Mouse (Mus musculus) granulocyte monocyte progenitor cell, adult 5-6 weeks (primary cell): Measurements from ENCODE around the gene Iqub. TPM values are rescaled to one million over a fixed set of nuclear protein-coding genes. Genes with fewer than 3 reads are reported as not detected.

Source experiments
- ATAC-seq: replicated peaks from 2 replicates; pipeline ENCODE4 v1.8.0; 2016; ENCODE audit warnings: mild to moderate bottlenecking, moderate TSS enrichment, inconsistent platforms; ENCODE audit not compliant: poor library complexity, severe bottlenecking
- total RNA-seq, 2 experiments: library from RNA; stranded (forward) in 1 of 2; stranded (reverse) in 1 of 2; fragments of 200-712, 200-1000 nt in 1 of 2; fragments of >200 nt in 1 of 2; fragmentation: Nextera tagmentation in 1 of 2; gene quantifications; 2 replicates each; pipeline ENCODE4 v1.2.3; 2014 to 2017

Iqub gene
- total RNA-seq (2014; fragmentation: Nextera tagmentation) (not detected in 2 replicates), total RNA-seq (2017) (not detected in 2 replicates)

DNA sequence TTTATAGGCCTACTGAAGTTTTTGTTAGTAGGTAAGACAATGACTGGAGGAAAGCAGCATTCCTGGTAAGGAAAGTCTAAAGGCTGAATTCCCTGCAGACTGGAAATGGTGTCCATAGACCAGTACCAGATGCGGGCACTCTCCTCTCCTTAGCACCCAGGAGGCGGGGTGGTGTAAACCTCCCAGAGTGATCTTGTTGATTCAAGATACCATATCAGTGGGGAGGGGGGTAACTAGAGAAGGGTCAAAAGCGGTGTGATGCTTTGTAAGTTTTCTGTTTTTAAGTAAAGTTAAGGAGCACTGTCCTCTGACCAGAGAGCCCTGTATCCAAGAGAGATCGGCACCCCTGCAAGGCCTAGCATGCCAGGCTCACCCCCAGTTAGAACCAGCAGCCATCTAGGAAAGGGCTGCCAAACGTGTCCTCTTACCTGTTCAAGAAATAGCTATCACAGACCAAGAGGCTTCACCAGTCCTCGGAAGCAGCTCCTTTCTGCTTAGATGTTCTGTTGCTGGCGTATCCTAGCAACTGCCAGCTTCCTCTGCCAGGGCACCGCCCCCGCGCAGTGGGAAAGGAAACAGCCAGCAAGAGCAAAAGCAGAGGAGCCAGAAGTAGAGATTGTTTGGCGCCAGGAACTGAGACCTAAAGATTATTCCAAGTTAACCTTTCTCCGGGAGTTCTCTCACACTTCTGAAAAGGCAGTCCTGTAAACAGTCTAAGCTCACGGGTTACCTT lies at the start of gene Iqub:
TSS of gene Iqub (minus strand) at position 516 of the 733 bp plus-strand sequence.
- ATAC-seq, result peak; percentile 84

DNA sequence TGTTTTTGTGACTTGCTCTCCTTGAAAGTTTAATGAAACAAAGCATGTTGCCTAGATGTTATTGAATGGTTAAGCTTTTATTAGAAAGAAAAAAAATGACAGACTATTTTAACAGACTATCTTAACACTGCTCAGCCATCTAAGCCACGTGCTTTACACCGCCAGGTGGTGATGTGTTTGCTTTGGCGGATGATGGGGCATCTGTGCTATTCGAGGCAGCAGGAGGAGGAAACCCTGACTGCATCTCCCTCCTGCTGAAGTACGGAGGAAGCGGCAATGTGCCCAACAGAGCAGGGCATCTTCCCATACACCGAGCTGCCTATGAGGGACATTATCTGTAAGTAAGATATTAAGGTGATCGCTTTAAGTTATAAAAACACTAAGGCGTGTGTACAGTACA lies 49.2 kb upstream of the Iqub start:
- no peak for ATAC-seq

DNA sequence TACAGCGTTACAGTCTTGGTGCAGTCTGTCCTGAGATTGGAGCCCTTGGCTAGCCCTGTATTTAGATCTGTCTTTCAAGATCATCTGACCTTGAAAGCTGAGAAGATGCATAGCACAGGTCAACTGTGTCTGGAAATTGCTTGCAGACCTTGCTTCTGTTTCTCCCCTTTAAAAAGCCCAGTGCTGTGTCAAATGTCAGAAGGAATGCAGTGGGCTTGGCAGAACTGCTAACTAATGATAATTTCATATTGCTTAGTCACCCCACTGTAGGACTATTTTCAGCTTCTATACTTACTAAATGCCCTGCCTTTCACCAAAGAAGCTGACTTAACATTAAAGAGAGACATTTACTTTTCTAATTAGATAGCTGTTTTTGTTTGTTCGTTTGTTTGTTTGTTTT lies 40.6 kb upstream of the Iqub start:
- no peak for ATAC-seq

DNA sequence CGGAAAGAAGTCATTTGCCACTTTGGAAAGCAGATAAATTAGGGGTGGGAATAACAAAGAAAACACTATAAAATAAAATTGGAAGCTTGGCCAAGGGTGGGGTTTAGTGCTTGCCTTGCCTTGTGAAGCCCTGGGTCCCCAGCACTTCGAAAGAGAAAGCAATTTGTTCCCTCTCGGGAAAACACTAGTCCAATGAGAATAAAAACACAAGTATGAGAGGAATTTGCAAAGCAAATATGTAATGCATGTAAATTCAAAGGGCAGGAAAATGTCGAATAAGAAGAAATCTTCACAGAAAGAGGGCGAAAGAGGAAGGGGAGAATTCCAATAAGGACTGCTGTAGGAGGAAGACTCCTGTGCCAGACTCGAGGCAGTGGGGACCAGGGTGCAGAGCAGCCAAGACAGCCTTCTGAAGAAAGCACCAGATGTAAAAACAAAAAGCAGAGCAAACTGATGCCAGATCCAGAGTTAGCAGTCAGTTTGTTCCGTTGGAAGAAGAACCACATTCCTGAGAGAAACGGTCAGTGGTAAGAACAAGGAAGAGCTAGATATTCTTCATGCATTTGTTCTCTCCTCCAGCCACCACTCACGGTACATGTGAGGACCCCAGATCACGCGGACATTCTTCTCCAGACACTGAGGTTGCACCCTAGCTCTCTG lies 39.7 kb upstream of the Iqub start:
- no peak for ATAC-seq

DNA sequence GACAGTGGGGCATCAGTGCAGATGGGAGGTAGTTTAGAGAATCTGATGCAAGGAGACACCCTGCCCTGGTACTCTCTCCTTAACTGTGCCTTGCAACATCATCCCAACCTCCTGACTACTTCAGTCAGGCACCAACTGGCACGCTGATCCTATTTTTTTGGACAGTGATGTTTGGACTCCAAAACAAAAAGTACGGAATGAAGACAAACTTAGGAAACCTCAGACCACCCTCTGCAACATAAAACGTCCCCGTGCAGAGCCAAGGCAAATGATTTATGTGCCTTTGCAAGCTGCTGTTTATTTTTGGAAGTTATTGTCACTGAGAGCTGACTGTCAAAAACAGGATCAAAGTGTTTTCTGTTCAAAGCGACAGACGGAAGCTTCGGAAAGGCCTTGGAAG lies 37.2 kb upstream of the Iqub start:
- ATAC-seq, result no peak

DNA sequence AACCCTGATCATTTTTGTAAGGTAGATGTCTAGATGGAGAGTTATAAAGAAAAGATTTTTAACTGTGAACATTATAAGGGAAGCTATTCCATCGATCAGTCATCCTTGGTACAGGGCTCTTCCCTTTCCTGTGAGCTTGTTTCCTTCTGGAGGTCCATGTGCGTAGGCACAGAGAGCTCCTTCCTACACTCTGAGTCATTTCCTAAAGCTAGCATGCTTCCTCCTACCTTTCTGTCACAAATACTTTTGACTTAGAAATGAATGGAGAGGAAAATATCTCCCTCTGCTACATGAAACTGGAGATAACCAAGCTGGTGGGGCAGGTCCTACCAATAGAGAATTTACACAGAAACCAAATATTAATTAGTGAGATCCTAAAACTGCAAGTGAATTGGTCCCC lies 34.9 kb upstream of the Iqub start:
- no peak for ATAC-seq

DNA sequence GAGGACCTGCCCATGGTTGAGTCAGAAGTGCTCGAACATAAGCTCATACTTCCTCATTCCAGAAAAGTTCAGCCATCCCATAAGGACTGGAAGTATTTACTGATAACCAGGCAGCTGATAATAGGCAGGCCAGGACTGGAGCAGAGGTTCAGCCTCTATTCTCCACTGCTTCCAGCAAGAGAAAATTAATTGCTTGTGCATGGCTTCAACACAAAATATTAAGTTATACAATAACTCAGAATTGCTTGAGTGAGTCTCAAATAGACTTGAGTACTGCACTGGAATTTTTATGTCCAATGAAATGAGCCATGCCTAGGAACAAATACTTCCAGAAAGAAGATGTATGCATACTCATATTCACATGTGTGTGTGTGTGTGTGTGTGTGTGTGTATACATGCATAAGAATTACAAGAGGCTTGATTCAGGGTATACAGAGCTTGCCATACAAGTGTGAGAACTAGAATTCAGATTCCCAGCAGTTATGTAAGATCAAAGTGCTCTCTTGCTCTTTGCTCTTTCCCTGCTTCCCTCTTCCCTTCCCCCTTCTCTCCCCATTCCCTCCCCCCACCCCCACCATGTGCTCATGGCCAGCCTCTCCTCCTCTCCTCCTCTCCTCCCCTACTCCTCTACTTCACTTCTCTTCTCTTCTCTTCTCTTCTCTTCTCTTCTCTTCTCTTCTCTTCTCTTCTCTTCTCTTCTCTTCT lies 32.0 kb upstream of the Iqub start:
- no peak for ATAC-seq

DNA sequence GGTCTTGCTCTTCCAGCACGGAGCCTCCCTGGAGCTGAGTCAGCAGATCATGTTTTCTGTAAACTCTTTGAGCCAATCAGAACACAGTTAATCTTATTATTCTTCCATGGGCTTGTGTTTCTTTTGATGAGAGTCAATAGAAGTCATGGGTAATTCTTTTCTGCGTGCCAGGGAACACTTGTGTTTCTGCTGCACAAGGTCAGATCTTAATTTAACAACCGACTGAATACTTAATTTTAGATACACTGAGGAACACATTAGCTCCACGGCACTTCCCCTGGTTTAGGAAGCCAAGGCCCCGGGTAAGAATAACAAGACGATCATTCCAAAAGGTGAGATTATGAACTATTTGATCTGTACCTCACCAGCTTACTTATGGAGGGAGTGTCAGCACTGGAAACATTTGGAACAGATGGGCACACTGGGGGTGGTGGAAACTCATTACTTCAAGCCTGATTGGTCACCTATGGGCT lies 28.3 kb upstream of the Iqub start:
- ATAC-seq, result no peak

DNA sequence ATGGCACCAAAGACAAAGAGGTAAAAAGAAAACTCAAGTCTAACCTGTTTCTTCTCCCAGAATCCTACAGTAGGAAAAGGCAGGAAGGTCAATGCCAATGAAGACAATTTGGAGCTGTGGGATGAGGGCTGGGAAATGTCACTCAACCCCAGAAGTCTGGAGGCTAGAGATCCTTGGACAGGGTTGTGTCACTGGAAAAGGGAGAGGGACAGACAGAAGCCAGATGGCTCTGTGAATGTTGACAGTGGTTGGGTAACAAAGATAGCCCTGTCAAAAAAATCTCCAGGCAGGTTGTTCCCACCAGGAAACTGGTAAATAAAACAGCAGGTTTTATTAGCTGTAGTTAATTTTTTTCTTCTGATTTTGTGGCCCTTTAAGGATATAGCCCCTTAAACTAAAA lies 27.5 kb upstream of the Iqub start:
- no peak for ATAC-seq

DNA sequence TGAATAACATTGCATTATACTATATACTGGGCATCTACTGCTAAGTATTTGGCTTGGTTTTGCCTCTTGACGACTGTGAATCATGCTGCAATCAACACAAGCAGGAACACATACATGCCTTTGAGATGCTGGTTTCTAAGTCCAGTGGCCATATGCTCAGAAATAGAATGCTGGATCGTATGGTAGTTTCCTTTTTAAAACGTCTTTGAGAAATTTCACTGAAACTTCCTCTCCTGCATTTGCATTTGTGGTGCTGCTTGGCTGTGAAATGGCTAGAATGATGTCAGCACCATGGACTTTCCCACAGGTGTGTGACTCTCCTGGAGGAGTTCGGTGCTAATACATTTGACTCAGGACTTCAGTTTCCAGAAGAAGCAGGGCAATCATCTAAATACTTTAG lies 25.2 kb upstream of the Iqub start:
- no peak for ATAC-seq

DNA sequence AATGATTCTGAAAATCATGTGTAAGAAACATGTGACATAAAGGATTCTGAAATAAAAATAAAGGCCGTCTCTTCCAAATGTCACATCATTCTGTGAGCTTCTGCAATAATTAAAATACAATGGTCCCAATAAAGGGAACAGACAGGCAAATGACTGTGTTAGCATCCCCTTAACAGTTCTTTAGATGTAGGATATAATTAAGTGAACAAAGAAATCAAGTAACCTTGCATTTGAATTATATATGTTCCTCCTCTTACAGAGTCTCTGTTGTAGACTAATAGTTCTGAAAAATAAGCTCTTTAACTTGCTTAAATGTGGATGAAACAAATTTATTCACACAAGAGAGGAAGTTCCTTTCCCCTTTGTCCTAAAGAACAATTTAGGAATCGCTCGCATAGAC lies 23.6 kb upstream of the Iqub start:
- no peak for ATAC-seq

DNA sequence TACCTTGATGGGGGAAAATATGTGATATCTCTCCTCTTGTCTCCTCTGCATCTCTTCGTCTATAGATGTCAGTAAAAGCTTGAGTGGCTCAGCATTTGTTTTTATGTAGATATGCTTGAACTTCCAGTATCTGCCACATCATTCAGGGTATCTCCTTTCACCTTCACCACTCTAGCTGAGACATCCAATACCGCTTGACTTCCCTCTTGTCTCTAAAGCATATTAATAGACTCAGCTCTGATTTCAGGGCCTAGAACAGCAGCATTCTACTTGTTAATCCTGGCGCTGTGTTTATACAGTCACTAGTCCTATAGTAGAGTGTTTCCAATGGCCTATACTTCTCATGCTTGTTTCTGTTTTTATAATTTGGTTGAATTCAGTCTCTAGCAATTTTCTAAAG lies 17.9 kb upstream of the Iqub start:
- ATAC-seq, result no peak

DNA sequence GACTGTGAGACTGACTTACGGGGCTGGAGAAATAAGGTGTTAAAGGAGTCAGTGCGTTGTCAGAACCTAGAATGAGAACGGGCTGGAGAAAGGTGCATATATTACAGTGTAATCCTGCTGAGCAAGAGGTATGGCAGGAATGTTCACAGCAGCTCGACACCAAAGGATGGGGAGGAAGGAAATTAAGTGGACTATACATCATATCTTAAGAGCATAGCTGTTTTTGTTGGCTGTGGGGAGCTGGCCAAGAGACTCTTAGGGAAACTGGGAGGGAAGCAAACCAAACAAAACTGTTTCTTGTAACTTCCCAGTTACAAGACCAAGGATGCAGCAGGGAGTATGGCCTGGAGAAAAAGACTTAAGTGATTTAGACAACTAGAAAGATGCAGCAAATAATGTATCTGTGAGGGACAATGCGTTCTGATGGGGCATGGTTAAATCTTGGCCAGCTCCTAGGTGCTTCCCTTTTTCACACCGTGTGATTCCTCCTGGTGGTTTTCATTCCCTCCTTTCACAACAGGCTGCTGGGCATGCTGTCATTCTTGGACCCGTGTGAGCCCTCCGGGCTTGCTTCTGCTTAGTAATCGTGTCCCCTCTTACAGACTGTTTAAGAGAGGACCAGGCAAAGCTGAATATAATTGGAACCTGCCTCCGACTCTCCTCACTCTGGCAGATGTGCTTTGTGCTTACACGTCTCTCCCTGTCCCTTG lies 16.0 kb upstream of the Iqub start:
- peak; percentile 55 for ATAC-seq

DNA sequence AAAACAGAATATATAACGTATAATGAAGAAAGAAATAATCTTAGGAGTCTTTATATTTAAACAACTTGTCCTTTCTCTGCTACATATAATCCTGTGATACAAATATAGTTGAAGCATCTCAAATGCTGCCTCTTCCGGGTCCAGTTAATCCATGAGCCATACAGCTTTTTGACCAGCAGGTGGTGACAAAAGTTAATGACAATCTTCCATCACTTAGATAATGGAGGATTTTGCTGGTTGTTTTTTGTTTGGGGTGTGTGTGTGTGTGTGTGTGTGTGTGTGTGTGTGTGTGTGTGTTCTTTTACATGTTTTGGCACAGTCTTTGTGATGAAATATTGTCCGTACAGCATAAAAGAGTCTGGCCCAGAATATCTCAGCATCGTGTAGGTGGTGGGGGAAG lies 15.3 kb upstream of the Iqub start:
- ATAC-seq, result peak; percentile 51

DNA sequence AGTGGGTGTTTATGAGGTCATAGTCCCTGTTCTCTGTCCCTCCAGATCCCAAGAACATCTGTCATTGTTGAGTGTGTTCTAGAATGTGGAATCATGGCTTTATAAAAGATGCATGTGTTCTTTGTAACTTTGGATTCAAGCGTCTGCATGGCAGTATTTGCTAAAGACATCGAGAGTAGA lies 13.1 kb upstream of the Iqub start, which contains the start of gene Asb15:
TSS of gene Asb15 (plus strand) at position 81 of the 180 bp plus-strand sequence.
- ATAC-seq, result no peak

DNA sequence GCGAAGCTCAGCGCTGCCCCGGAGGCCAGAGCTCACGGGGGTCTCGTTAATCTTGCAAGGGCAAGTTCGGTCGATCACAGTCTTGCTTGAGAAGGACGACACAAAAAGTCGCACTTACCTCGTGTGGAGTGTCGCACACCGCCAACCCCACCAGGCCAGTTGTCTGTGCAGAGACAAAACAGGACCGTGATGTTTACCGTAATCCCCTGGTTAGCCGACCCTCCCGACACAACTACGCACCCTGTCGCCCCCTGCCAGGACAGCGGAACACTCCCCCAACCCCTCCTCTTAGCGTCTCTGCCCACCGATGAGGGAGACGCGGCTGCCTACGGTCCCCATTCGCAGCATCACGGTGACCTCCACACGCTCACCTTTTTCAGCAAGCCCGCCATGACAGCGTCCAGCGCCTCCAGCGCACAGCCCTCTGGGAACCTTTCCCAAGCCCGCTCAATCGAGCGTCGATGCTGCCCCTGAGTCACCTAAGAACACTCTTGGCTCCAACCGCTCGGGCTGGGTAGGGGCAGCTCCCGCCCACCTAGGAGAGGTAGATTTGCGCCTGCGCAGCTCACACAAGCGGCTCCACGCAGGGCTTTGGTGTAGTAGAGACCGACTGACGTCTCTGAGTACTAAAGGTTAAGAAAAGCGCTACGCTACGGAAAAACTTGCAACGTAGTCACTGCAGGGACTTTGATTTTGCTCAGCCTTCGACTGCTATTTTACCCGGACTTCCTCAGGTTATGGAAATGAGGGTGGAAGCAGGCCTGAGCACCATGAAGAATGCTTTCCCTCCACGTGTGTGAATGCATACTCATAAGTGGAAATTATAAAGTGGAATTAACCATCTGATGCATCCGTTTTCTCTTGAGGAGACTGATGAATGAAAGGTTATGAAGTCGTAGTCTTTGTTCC lies 12.5 kb upstream of the Iqub start, which contains the start of gene Ndufa5:
TSS of gene Ndufa5 (minus strand) at position 859 of the 909 bp plus-strand sequence.
- ATAC-seq, result peak; percentile 93

DNA sequence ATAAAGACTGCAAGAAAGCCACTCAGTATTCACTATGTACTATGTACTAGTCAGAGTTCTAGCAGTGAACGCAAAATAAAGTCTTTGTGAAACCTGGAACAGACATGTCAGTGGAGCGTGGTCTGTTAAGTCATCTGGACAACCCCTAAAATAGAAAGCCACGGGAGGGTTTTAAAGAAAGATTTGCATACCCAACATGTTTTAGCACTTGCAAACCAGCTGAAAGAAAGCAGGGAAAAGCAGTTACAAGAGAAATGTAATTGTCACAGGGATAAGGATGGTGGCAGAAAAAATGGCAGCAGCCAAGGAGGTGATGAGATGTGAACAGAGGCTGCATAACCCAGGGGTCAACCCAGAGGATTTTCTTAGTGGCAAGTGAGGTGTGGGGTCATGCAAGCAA lies 10.8 kb upstream of the Iqub start:
- ATAC-seq, result no peak

DNA sequence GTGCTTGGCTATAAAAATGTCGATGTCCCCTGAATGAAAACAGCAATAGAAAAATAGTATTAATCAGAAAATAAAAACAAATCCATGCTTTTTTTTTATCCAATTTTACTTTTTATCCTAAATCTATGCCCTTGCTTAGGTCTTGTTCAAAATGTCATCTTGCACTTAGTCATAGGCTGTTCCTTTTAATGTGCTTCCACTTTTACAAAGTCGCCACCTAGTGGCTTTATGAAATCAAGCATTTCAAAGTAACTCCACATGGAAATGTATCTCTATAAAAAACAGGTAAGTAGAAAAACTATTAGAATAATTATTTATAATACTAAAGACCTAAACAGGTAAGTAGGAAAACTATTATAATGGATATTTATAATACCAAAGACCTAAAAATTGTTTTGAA lies 1.3 kb upstream of the Iqub start:
- ATAC-seq, result peak; percentile 65

DNA sequence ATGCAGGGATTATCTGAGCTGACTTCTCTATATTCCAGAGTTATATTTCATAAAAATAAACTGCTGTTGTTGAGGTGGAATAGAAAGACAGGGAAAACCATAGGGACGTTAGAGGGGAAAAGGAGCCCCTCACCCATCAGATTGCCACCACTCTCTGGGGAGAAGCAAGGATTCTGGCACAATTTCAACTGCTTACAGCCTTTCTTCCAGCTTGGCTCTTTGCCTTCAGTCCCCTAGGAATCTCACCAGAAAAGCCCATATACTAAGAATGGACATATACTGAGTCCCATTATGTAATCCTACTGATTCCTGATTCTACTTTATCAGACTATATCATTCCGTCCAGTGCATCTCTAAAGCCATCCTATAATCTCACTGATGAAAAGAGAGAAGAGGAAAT lies 10.7 kb downstream of the Iqub start:
- no peak for ATAC-seq

DNA sequence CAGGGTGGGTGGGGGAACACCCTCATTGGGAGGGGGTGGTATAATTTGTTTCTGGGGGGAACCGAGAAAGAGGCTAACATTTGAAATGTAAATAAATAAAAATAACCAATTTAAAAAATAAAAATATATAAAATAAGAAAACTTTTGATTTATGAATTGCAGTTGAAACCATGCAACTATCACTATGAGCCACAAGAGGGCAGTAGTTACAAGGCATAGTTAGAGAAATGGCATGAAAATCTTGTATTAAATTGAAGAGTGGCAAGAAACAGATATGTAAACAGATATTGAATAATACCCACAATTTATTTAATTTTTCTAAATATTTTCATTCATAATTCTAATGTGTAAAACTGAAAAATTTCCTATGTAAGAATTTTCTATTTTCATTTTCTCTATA lies 24.5 kb downstream of the Iqub start:
- ATAC-seq, result no peak
